Mouse (Mus musculus) retina, adult 2 months (tissue): ENCODE data around the gene Txndc9.
"Not testable (repeated sequence)": the region's sequence is repeated elsewhere in the genome, so short reads cannot be mapped to it uniquely, and the experiment has no call there.

Experiments
- DNase-seq: peaks from one replicate; pipeline ENCODE4 v3.0.0-alpha.2; 2012; ENCODE audit warnings: low read depth, low spot score

Gene Txndc9

DNA sequence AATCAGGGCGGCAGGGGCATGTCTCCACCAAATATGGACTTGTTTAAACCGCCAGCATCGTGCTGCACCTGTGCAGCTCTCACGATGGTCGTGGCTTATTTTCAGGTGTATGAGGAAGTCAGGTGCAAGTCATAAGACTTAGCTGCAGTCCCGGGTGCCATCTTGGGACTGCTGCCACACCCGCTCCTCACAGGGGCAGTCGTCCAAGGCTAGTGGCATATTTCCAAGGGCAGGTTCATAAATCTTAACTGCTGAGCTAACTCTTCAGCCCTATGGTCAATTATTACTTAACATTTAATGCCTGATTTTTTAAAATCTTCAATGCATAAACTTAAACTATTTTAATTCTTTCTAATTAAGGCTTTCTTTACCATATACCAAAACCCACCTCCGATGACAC lies 21.0 kb downstream of the Txndc9 start:
- DNase-seq, result not testable (repeated sequence)

DNA sequence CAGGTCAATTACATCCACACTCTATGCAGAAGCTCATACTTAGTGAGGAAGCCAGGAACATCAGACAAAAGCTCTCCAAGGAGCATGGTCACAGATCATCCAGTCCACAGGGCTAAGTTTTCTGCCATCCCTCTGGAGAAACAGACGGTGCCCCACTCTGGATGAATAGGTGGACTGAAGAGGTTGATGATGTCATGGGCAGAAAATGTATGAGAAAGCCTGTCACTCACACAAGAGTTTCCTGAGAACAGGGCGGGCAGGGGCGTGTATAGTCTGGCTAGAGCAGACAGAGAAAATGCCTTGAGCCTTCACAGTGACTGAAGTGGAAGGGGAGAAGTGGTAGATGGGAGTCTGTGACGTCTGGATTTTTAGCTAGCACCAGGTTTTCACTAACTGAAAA lies 26.2 kb downstream of the Txndc9 start:
- no peak for DNase-seq

DNA sequence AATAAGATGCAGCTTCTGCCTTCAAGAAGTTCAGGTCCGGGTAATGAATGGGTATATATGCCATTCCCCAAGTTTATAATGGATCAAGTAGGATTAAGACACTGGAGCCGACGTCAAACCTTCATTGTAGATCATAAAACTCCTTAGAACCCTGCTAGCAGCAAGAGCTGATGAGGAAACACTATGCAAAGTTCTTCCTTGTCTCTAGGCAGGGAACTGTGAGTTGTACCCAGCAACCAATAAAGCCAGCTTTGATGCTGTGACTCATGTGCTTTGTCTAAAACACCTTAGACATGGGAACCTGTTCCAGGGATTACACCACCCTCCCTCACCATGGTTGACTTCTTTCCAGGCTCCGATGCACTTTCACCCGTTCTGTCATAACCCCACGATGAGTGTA lies 28.9 kb downstream of the Txndc9 start:
- DNase-seq, result no peak

DNA sequence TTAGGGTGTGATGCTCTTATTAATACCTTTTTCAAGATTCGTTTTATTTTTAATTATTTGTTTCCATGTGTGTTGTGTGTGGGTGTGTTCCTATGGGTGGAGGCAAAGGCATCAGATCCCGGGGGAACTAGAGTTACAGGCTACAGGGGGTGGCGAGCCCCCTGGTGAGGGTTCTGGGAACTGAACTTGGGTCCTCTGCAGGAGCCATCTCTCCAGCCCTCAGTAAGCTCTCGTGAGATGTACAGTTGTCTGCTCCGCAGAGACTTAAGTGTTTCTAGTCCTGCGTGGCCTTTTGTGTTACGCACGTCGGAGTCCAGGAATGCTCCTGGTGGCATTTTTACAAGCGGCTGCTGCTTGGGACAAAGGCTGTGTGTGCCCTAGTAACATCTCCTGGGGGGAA lies 32.1 kb downstream of the Txndc9 start:
- no peak for DNase-seq

DNA sequence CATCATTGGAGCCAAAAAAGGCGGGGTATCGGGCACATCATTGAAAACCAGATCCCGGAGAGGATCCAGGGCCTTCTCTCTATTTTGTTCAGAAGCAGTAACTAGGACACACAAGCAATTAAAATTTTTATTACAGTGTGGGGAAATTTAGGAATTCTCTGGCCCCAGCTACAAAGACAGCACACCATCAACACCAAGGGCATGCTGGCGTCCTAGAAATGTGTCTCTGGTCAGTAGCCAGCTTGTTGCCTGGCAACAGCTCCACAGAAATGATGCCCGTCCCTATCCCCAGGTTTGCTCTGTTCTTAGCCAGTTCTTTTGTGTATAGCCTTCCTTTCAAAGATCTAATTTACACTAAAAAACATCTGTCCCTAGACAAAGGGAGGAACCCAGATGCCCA lies 38.2 kb downstream of the Txndc9 start:
- DNase-seq, result no peak

DNA sequence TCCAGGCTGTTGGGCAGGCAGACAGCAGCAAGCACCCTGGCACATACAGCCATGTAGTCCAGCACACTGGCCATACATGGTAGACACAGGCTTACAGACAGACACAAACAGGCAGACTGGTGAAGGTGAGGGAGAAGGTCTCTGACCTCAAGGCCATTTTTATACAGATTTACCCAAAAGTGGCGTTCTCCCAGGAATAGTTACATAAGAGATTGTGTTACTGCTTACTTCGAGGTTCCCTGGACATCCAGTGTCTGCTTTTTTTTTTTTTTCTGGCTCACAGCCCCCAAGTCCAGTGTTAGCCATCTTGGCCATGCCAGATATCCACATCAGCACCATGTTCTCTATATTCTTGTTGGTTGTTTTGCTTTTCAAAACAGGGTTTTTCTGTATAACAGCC lies 39.2 kb downstream of the Txndc9 start:
- DNase-seq, result no peak

DNA sequence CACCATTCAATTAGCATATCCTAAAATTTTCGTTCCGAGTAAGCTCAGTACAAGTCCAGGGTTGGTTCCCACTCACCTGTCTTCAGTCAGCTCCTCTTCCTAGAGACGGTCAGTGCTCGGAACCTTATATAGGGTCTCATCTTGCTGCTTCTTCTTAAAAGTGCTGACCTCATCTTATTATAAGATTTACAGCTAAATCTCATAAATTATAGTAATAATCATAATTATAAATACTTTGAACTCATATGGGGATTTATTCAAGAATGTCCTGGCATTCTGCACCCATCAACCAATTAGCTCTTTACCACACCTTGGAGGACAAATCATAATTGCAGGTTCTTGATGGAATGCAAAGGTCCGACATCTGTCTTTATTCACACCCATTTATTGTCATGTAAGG lies 40.0 kb downstream of the Txndc9 start, which contains the start of gene Lyg1:
Gene Lyg1, minus strand, starts transcription at position 101 of the 400 bp plus-strand sequence.
- DNase-seq, result no peak

DNA sequence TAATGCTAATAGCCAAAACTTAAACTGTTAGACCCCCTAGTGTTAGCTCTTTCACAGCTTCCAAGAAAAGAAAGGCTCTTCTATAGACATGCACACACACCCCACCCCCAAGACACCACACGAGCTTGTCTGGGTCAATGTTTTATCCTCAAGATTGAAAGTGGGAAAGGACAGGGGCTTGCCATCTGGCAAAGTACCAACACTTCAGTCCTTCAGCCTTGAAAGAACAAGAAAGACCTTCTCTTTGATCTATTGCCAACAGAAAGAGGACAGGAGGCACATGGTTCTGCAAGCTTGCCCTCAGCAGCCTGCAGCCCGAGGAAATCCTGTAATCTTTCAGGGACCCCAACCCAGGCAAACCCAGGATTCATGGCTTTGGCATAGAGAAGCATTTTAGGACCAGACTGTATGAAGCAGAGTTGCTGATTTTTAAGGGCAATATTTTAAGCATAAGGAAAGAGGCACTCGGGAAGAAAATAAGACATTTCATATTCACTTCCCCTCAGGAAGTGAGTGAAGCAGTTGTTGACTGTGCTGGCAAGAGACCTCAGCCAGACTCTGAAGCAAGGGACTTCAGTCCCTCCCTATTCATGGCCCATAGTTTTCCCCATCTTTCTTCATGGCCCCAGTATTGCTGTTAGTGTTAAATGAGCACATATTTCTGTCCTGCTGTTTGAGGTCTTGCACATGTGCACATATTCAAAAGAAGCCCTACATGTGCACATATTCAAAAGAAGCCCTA lies 40.8 kb downstream of the Txndc9 start:
- DNase-seq, result no peak

DNA sequence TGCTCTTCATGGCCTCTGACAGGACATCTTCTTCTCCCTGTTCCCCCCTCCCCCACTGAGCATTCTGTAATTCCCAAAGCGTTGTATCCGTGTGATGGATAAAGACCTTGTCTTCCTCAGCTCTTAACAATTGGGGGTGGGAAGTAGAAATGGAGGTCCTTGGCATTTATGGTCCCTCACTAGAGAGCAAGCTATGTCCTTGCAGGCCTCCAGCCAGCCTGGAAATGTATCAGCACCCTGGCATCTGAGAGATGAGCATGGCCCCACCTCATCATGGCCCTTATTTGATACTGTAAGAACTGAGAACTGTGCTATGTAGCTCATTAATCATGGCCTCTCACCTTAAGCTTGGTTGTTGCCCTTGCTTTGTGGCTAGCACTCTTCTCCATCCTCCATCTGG lies 42.4 kb downstream of the Txndc9 start:
- DNase-seq, result no peak

DNA sequence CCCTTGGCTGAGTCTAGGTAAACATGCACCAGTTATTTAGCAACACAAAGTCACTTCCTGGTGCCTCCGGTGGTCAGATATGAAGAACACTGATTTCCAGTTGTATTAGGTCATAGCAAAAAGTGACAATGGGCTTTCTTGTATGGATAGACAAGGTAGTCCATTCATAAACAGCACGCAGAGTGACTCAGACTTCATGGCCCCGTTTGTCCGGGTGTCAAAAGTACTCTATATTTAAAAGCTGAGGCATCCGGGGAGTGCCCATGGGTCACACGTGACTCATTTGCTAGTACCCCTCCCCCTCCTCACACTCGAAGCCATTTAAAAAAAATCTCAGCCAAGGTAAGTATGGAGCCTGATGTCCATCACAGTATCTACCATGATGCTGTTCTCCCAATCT lies 42.9 kb downstream of the Txndc9 start:
- no peak for DNase-seq

DNA sequence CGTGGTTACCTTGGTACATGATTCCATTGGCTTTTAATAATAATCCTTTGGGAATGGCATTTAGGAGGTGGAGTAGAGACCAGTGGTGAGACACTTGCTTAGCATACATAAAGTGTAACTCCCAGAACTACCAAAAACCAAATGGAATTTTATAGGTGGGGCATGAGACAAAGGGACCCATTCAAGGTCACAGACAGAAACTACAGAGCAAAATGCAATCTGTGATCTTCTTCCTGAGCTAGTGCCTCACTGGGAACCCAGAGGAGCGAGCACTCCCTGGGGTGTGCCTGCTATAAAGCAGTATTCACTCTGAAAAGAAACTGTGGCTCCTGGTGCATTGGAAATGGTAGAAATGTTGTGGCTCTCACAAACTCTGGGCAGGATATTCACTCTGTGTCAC lies 48.8 kb downstream of the Txndc9 start:
- no peak for DNase-seq
